Mouse (Mus musculus): ENCODE measurements around the gene Nlgn1. TPM values are rescaled to one million over a fixed set of nuclear protein-coding genes. Genes with fewer than 3 reads are reported as not detected.

Gene Nlgn1
- polyA plus RNA-seq, 1 experiment from 2014 or later: 0.50 TPM

GRCm38 (mm10) chr3:26151351-26152020 lies 180.8 kb downstream of the Nlgn1 start:
- no peak for ATAC-seq
- no peak for TF ChIP-seq CTCF (IDR thresholded peaks at IDR 0.05)
- no peak for TF ChIP-seq EP300 (IDR thresholded peaks at IDR 0.05)
- no peak overlapping the region for H3K4me2 ChIP-seq (replicated peaks; ENCODE audit: low read depth, low read length)

GRCm38 (mm10) chr3:26146174-26146573 lies 186.1 kb downstream of the Nlgn1 start:
- H3K4me3 ChIP-seq (ENCODE audit: low read depth, low read length): no peak overlapping the region
- H3K4me1 ChIP-seq (ENCODE audit: insufficient read depth, low read depth, low read length): no peaks in the 10 kb centered on the region
- no peak for ATAC-seq
- DNase-seq (ENCODE audit: low spot score): no peak
- H3K27me3 ChIP-seq (replicated peaks; ENCODE audit: insufficient read depth, low read length): no peaks in the 10 kb centered on the region
- no peaks in the 10 kb centered on the region for H3K9me3 ChIP-seq (ENCODE audit: low read length)
- no peak for TF ChIP-seq EP300 (IDR thresholded peaks at IDR 0.05)
- no peak for TF ChIP-seq CTCF (IDR thresholded peaks at IDR 0.05)
- WGBS: 77% methylated on average over 3 of the region's 3 CpGs
- H3K9ac ChIP-seq (replicated peaks; ENCODE audit: low read depth): no peak overlapping the region
- no peak overlapping the region for H3K4me2 ChIP-seq (replicated peaks; ENCODE audit: low read depth, low read length)
- H3K36me3 ChIP-seq (ENCODE audit: insufficient read depth, low read length): no peaks in the 10 kb centered on the region
- H3K27ac ChIP-seq (ENCODE audit: low read length): no peak overlapping the region

More at GRCm38 (mm10) chr3:26151351-26152020, 180.8 kb downstream of the Nlgn1 start:
- no peaks in the 10 kb centered on the region; the same call in 1 of the 2 replicates for H3K27me3 ChIP-seq (replicated peaks; ENCODE audit: insufficient read depth, low read length)
- DNase-seq (ENCODE audit: low spot score): no peak
- H3K9ac ChIP-seq (replicated peaks; ENCODE audit: low read depth): no peak overlapping the region
- H3K27ac ChIP-seq (ENCODE audit: low read length): no peak overlapping the region
- no peaks in the 10 kb centered on the region for H3K9me3 ChIP-seq (ENCODE audit: low read length)
- no peak overlapping the region for H3K4me3 ChIP-seq (ENCODE audit: low read depth, low read length)
- no peaks in the 10 kb centered on the region for H3K36me3 ChIP-seq (ENCODE audit: insufficient read depth, low read length)
- H3K4me1 ChIP-seq (ENCODE audit: insufficient read depth, low read depth, low read length): 0 out of 2 replicates have a peak, but pooled peaks cover 6% of the 10 kb centered on the region
- WGBS: 19% methylated on average over 6 of the region's 6 CpGs

- Histone ChIP-seq H3K4me3 (ENCODE audit: low read depth, low read length) (no peak overlapping the region), H3K9ac (replicated peaks; ENCODE audit: low read depth) (no peak overlapping the region), H3K27me3 (replicated peaks; ENCODE audit: insufficient read depth, low read length) (no peaks in the 10 kb centered on the region), H3K27ac (ENCODE audit: low read length) (no peak overlapping the region), H3K9me3 (ENCODE audit: low read length) (no peaks in the 10 kb centered on the region), H3K36me3 (ENCODE audit: insufficient read depth, low read length) (no peaks in the 10 kb centered on the region), H3K4me1 (ENCODE audit: insufficient read depth, low read depth, low read length) (no peaks in the 10 kb centered on the region), H3K4me2 (replicated peaks; ENCODE audit: low read depth, low read length) (no peak overlapping the region)
- TF ChIP-seq CTCF (IDR thresholded peaks at IDR 0.05) (no peak), EP300 (IDR thresholded peaks at IDR 0.05) (no peak)
- 50% methylated on average over 5 of the region's 5 CpGs for WGBS
- DNase-seq (ENCODE audit: low spot score) (no peak), ATAC-seq (no peak)
These were observed 186.8 kb downstream of the Nlgn1 start for GRCm38 (mm10) chr3:26145441-26145840.

GRCm38 (mm10) chr3:26141590-26141989 lies 190.7 kb downstream of the Nlgn1 start:
- TF ChIP-seq EP300 (IDR thresholded peaks at IDR 0.05): no peak
- Histone ChIP-seq H3K27me3 (replicated peaks; ENCODE audit: insufficient read depth, low read length) (no peaks in the 10 kb centered on the region), H3K9me3 (ENCODE audit: low read length) (no peaks in the 10 kb centered on the region), H3K9ac (replicated peaks; ENCODE audit: low read depth) (no peak overlapping the region), H3K4me2 (replicated peaks; ENCODE audit: low read depth, low read length) (no peak overlapping the region), H3K4me3 (ENCODE audit: low read depth, low read length) (no peak overlapping the region), H3K36me3 (ENCODE audit: insufficient read depth, low read length) (no peaks in the 10 kb centered on the region), H3K4me1 (ENCODE audit: insufficient read depth, low read depth, low read length) (no peaks in the 10 kb centered on the region), H3K27ac (ENCODE audit: low read length) (no peak overlapping the region)
- WGBS: 79% methylated on average over 3 of the region's 3 CpGs
- ATAC-seq: no peak
- no peak for DNase-seq (ENCODE audit: low spot score)

- no peaks in the 10 kb centered on the region for H3K9me3 ChIP-seq (ENCODE audit: low read length)
- DNase-seq (ENCODE audit: low spot score): no peak
- no peak overlapping the region for H3K4me3 ChIP-seq (ENCODE audit: low read depth, low read length)
- no peaks in the 10 kb centered on the region for H3K36me3 ChIP-seq (ENCODE audit: insufficient read depth, low read length)
- no peak overlapping the region for H3K4me2 ChIP-seq (replicated peaks; ENCODE audit: low read depth, low read length)
- ATAC-seq: no peak
- no peak overlapping the region for H3K27ac ChIP-seq (ENCODE audit: low read length)
- no peak overlapping the region for H3K9ac ChIP-seq (replicated peaks; ENCODE audit: low read depth)
- H3K4me1 ChIP-seq (ENCODE audit: insufficient read depth, low read depth, low read length): no peaks in the 10 kb centered on the region
- H3K27me3 ChIP-seq (replicated peaks; ENCODE audit: insufficient read depth, low read length): no peaks in the 10 kb centered on the region
- no peak for TF ChIP-seq EP300 (IDR thresholded peaks at IDR 0.05)
- no peak for TF ChIP-seq CTCF (IDR thresholded peaks at IDR 0.05)
- 31% methylated on average over 9 of the region's 9 CpGs for WGBS
These were observed 197.2 kb downstream of the Nlgn1 start for GRCm38 (mm10) chr3:26134839-26135651.

- Histone ChIP-seq H3K27me3 (replicated peaks; ENCODE audit: insufficient read depth, low read length) (no peaks in the 10 kb centered on the region), H3K36me3 (ENCODE audit: insufficient read depth, low read length) (no peaks in the 10 kb centered on the region), H3K4me2 (replicated peaks; ENCODE audit: low read depth, low read length) (no peak overlapping the region), H3K9ac (replicated peaks; ENCODE audit: low read depth) (no peak overlapping the region), H3K27ac (ENCODE audit: low read length) (no peak overlapping the region), H3K4me1 (ENCODE audit: insufficient read depth, low read depth, low read length) (no peaks in the 10 kb centered on the region), H3K9me3 (ENCODE audit: low read length) (no peaks in the 10 kb centered on the region), H3K4me3 (ENCODE audit: low read depth, low read length) (no peak overlapping the region)
- no peak for ATAC-seq
- 67% methylated on average over 2 of the region's 2 CpGs for WGBS
- no peak for TF ChIP-seq CTCF (IDR thresholded peaks at IDR 0.05)
- TF ChIP-seq EP300 (IDR thresholded peaks at IDR 0.05): no peak
- no peak for DNase-seq (ENCODE audit: low spot score)
These were observed 201.3 kb downstream of the Nlgn1 start for GRCm38 (mm10) chr3:26130919-26131318.

Measured in lung, postnatal 0 days (tissue).